Mouse (Mus musculus) left cerebral cortex, postnatal 10 days (tissue): ENCODE results near the gene Ipcef1. TPM values are rescaled to one million over a fixed set of nuclear protein-coding genes. Genes with fewer than 3 reads are reported as not detected.

Experiments
- DNase-seq, 2 experiments: peaks; one replicate each; pipeline ENCODE4 v3.0.0; 2021 to 2022; ENCODE audit warnings: low spot score in 2 of 2, mixed read lengths in 1 of 2; ENCODE audit errors: extremely low spot score in 1 of 2
- intact Hi-C: fragments of 180-260 bp; cut with DNase I; formaldehyde crosslinking; loops from one replicate; pipeline ENCODE4 v1.15.1; 2025
- total RNA-seq, 2 experiments: library from RNA; stranded (reverse); gene quantifications; 2 replicates each; pipeline ENCODE4 v1.2.3; 2021

Ipcef1 gene
- total RNA-seq: 10 to 100 TPM; 71.8 to 72.0 TPM

GRCm38 (mm10) chr10:7052315-7053017, at the start of gene Ipcef1:
Ipcef1 (minus strand) TSS chr10:7052478.
- no peak for DNase-seq
- intact Hi-C loops: no loop called here

DNA sequence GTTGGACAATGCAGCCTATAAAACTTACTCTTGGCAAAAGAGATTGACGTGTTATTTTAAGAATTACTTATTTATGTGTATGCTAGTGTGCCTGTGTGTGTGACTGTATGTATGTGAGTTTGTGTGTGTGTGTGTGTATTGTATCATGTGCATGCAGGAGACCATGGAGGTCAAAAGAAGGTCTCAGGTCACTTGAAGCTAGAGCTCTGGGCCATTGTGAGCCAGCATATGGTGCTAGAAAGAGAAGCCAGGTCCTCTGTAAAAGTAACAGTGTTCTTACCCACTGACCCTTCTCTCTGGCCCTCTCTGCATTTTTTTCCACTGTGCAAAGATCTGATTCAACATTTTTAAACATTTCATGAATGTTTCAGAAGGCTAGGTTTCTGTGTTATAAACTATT, 25.7 kb upstream of the Ipcef1 start:
- no peak for DNase-seq
- intact Hi-C loops: loop anchor here (5.0 kb wide), 1 partner anchor 191 kb away; no protein-coding TSS in a partner anchor

DNA sequence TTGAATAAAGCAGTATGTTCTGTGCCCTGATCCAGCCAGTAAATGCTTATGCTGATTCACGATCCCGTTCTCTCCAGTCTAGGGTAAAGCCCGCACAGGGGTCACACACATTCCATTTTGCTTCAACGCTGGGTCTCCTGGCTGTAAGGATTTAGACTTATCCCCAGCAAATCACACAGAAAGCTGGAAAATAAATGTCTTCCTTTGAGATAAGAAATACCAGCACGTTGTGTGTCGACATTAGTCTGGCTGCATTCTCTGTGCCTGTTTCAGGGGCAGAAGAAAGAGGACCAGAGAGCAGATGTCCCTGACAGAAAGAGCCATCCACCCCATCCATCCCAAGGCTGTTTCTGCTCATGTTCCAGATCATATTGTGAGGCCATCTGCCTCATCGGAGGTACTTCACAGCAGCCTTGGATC, 25.1 kb upstream of the Ipcef1 start:
- intact Hi-C loops: loop anchor here (5.0 kb wide), 1 partner anchor 190 kb away; no protein-coding TSS in a partner anchor
- DNase-seq: no peak

GRCm38 (mm10) chr10:7076662-7077211, 24.5 kb upstream of the Ipcef1 start:
- intact Hi-C loops: loop anchor here (5.0 kb wide), 1 partner anchor 189 kb away; no protein-coding TSS in a partner anchor
- DNase-seq: no peak

GRCm38 (mm10) chr10:7076201-7076600, 23.9 kb upstream of the Ipcef1 start:
- intact Hi-C loops: loop anchor here (5.0 kb wide), 1 partner anchor 189 kb away; no protein-coding TSS in a partner anchor

DNA sequence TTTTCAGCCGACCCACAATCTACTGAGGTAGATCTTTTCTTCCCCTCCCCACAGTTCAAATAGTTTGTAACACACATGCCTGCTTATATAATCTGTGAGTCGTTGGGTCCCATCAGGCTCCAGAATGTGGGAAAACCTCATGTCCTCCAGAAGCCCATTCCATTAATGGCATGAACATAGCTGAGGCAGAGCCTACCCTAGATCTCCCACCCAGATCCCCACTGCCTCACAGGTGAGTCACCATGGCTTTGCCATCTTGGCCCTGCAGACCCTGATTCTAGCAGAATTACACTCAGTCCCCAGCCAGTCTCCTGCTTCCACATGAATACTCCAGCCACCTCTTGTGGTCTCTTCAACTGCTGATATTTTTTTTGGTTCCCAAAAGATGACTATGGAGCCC, 23.4 kb upstream of the Ipcef1 start:
- intact Hi-C loops: loop anchor here (5.0 kb wide), 1 partner anchor 188 kb away; no protein-coding TSS in a partner anchor
- DNase-seq: no peak

More at GRCm38 (mm10) chr10:7076201-7076600, 23.9 kb upstream of the Ipcef1 start:
- peak; percentile 78 to 81 for DNase-seq

DNA sequence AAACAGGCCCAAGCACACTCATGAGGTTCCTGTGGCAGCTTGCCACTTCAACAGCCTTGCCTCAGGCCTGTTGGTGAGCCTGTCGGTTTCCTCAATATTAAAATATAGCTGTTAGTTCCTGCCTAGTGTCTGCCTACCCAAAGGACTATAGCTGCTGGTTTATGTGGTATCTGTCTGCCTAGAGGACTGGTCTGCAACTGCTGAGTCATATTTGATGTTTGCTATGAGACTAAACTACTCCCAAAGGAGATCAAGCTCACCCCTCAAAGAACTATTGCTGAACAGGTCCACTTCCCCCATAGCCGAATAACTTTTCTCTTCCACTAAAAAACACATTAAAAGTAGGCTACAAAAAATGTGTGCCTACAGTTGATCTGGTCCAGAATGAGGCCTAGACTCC, 22.0 kb upstream of the Ipcef1 start:
- no peak for DNase-seq
- intact Hi-C loops: no loop called here

DNA sequence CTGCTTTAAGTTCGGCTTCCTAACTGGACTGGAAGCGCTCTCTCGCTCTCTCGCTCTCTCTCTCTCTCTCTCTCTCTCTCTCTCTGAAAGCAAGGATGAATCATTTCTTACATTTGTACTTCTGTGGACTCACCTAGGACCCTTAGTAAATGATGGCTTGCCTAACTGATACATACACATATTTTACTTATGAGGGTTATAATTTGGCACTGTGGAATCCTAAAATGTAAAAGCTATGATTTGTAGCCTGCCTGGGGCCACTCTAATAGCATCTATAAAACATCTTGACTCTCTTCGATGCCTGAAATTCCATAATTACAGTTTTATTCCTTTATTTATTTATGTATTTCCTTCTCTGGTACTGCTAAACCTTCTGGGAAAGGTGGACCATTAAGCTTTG, 18.6 kb upstream of the Ipcef1 start:
- intact Hi-C loops: no loop called here
- no peak for DNase-seq

GRCm38 (mm10) chr10:7070100-7070835, 18.0 kb upstream of the Ipcef1 start:
- no peak for DNase-seq
- intact Hi-C loops: no loop called here

DNA sequence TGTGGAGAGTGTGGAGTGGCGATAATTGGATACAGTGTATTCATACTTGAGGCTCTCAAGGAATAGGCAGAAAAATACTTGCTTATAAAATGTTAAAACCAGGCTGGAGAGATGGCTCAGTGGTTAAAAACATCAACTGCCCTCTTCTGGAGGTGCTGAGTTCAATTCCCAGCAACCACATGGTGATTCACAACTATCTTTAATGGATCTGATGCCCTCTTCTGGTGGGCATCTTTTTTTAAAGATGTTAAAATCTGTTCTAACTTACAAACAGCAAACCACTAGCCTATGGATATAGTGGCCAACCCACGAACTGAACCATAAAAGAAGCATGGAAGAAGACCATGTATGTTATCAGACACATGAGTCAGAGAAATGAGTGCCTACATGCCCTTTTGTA, 16.8 kb upstream of the Ipcef1 start:
- intact Hi-C loops: no loop called here
- no peak for DNase-seq

GRCm38 (mm10) chr10:7068608-7069007, 16.3 kb upstream of the Ipcef1 start:
- DNase-seq: no peak
- intact Hi-C loops: no loop called here

- no peak for DNase-seq
- intact Hi-C loops: no loop called here
Measured at GRCm38 (mm10) chr10:7063752-7064457, 11.6 kb upstream of the Ipcef1 start.

- DNase-seq: no peak
- intact Hi-C loops: no loop called here
Measured at GRCm38 (mm10) chr10:7062993-7063392, 10.7 kb upstream of the Ipcef1 start.

DNA sequence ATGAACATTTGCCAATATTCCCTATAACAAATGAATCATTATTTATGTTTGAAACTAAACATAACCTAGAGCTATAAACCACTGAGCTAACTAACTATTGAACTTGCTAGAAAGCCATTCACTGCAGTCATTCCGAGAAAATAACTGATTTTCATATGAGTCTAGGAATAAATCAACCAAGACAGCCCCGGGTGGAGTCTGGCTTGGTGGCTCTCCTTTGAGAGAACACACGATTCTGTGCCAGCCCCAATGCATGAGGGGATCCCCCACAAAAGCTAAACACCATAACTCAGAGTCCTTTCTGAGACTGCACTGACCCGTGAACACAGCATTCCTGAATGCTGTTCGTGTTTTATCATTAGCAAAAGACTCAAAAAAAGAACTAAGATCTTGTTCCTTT, 8.0 kb upstream of the Ipcef1 start:
- intact Hi-C loops: no loop called here
- no peak for DNase-seq

DNA sequence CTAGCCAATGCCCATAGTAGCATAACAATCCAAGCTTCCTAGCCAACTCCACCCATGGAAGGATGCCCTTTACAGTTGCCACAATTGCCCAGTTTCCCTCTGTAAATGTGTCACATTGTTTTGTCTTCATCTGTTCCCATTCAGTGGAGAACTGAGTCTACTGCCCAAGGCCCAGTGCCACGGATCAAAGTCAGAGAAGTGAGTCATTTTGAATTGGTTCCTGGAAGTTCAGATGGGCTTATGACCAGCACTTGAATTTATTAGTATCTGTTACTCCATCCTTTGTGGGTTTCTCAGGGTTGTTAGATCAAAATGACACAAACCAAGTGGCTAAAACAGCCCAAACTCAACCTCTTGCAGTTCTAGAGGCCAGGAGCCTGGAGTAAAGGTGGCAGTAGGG, 5.3 kb upstream of the Ipcef1 start:
- intact Hi-C loops: no loop called here
- no peak for DNase-seq

DNA sequence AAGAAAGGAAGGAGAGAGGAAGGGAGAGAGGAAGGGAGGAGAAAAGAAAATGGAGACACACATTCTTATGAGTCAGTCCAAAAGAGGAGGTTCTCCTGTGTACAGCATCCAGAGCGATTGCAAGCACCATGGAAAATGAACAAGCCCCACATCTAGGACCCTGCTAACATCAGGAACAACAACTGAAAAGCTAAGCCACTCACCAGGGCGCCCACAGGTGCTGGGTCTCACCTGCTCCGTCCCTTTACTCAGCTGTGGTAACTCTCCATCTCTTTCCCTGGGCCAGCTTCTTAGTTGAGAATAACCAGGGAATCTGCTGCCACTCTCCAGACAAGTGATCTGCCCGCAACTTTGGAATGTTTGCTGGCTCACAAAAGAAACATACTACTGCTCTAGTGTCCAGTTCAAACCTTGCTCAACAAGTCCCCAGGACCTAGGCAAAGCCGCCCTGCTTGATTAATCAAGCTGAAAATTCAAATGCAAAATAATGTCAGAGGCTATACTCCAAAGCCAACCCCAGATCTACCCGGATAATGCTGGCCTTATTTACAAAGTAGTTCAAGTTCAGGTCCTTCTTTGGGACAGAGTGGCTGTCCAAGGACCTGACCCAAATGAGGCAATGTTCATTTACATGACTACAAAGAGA, 2.4 kb upstream of the Ipcef1 start:
- DNase-seq: no peak
- intact Hi-C loops: no loop called here

DNA sequence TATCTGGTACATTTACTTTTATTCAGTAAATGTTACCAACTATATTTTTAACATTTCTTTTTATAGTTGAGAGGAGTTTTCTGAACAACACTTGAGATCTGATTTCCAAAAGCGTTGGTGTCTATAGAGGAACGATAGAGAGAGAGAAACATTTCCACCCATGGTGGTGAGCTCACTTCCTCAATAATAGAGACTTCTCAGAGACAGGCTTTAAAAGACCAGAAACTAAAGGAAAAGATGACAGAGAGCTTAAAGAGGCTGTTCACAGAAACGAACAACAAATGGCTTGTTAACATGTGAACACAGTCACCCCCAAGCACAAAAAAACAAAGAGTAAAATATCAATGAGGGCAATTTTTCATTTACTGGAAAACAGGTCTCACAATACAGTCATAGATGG, 2.4 kb downstream of the Ipcef1 start:
- DNase-seq: no peak
- intact Hi-C loops: no loop called here

DNA sequence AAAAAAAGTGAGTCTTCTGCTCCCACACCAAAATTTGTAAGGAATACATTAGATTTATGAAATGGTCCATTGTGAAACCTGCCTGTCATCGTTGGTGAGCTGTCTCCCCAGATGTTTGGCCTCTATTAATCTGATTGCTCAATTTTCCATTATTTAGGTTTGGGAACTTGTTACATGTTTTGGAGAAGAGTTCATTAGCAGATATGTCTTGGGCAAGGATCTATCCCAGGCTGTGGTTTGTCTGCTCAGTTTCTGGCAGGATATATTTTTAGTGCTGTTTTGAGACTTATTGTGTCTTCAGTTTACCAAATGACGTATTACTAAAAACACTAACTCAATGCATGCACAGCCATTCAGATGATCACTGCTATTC, 4.4 kb downstream of the Ipcef1 start:
- intact Hi-C loops: no loop called here
- DNase-seq: no peak
